ENCODE assay signal across 15 mouse cellular contexts in the genomic region with DNA sequence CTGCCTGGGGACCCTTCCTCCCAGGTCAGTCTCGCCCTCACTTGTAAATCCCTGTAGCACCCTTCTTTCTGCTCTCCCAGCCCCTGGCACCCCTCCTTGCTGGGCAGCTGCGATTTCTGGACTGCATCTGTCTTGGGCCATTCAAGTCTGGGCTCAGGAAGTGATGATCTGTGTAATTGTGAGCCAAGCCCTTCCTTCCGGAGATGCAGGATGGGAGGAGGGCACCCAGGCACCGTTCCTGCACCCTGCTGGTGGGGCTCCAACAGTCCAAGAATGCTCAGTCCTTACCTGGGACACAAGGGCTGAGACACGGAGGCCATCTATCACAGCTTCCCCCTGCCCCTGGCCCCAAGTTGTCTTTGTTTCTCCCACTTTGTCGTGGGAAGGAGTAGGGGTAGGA. TPM values are rescaled to one million over a fixed set of nuclear protein-coding genes. Genes with fewer than 3 reads are reported as not detected.
DNase-seq lines count a peak whose midpoint lies in the region; ATAC-seq and TF ChIP-seq lines count a peak whose summit lies in the region.
"Had no signal": no experiment of that assay in that cellular context is flagged by ENCODE, and none has a peak within 500 bp of the region (broad histone marks: within the 10 kb centered on the region; RNA-seq: fewer than 3 reads in every experiment).

No protein-coding gene starts in this region.

- intact Hi-C loops in heart, postnatal 10 days (cut with DNase I): no loop called here

- TF ChIP-seq EP300 in liver, postnatal 0 days (IDR thresholded peaks at IDR 0.05; ENCODE audit: low read depth): no peak

- no peak for TF ChIP-seq CTCF in liver, postnatal 0 days (IDR thresholded peaks at IDR 0.05; ENCODE audit: low read depth)

- H3K9ac ChIP-seq in heart, embryonic 12.5 days: no peak overlapping the region
- no peak overlapping the region for H3K9ac ChIP-seq in liver, postnatal 0 days (replicated peaks)
- no peak overlapping the region for H3K9ac ChIP-seq in liver, embryonic 12.5 days
- H3K9ac ChIP-seq: limb, embryonic 15.5 days; neural tube, embryonic 12.5 days had no signal

- no peak for DNase-seq in heart, postnatal 10 days
- peak; percentile 15 for DNase-seq in liver, postnatal 0 days
- DNase-seq in cerebellum, postnatal 25 days: peak; percentile 74 to 78
- no peak for DNase-seq in frontal cortex, postnatal 25 days (ENCODE audit: low spot score in 2 of 2)

- H3K4me3 ChIP-seq in heart, embryonic 12.5 days: no peak overlapping the region
- no peak overlapping the region for H3K4me3 ChIP-seq in liver, postnatal 0 days (ENCODE audit: low read depth, low read length)
- H3K4me3 ChIP-seq in liver, embryonic 12.5 days: no peak overlapping the region
- H3K4me3 ChIP-seq: forebrain, embryonic 10.5 days; limb, embryonic 15.5 days; neural tube, embryonic 12.5 days had no signal

- 0 out of 2 replicates have a peak, but pooled peaks cover under 1% of the 10 kb centered on the region for H3K36me3 ChIP-seq in heart, embryonic 12.5 days
- H3K36me3 ChIP-seq in liver, postnatal 0 days (replicated peaks; ENCODE audit: insufficient read depth, low read length): 0 out of 2 replicates have a peak, but pooled peaks cover under 1% of the 10 kb centered on the region
- peaks cover 5% of the 10 kb centered on the region for H3K36me3 ChIP-seq in liver, embryonic 12.5 days
- H3K36me3 ChIP-seq: forebrain, embryonic 10.5 days; limb, embryonic 15.5 days had no signal

- H3K9me3 ChIP-seq in heart, embryonic 12.5 days (replicated peaks): no peaks in the 10 kb centered on the region
- H3K9me3 ChIP-seq in liver, postnatal 0 days (ENCODE audit: low read length): no peaks in the 10 kb centered on the region
- H3K9me3 ChIP-seq in liver, embryonic 12.5 days (replicated peaks): no peaks in the 10 kb centered on the region
- H3K9me3 ChIP-seq: forebrain, embryonic 10.5 days; limb, embryonic 15.5 days; neural tube, embryonic 12.5 days had no signal

- no peak overlapping the region for H3K27ac ChIP-seq in heart, embryonic 12.5 days (ENCODE audit: poor library complexity, severe bottlenecking)
- no peak overlapping the region for H3K27ac ChIP-seq in liver, postnatal 0 days (ENCODE audit: low read depth)
- no peak overlapping the region for H3K27ac ChIP-seq in liver, embryonic 12.5 days
- H3K27ac ChIP-seq: forebrain, embryonic 10.5 days; limb, embryonic 15.5 days; macrophage; neural tube, embryonic 12.5 days had no signal

- peaks cover 37% of the 10 kb centered on the region for H3K4me1 ChIP-seq in heart, embryonic 12.5 days (replicated peaks)
- H3K4me1 ChIP-seq in liver, postnatal 0 days (ENCODE audit: insufficient read depth): peaks cover 3% of the 10 kb centered on the region
- H3K4me1 ChIP-seq in liver, embryonic 12.5 days: peaks cover 51% of the 10 kb centered on the region

- 49% methylated on average over 6 of the region's 6 CpGs for WGBS in heart, embryonic 12.5 days
- WGBS in liver, postnatal 0 days (ENCODE audit: insufficient replicate concordance): 53% methylated on average over 6 of the region's 6 CpGs
- 46% methylated on average over 6 of the region's 6 CpGs for WGBS in liver, embryonic 12.5 days (ENCODE audit: insufficient replicate concordance)

- H3K27me3 ChIP-seq in heart, embryonic 12.5 days (replicated peaks): peaks cover 13% of the 10 kb centered on the region; the same call in 1 of the 2 replicates
- H3K27me3 ChIP-seq in liver, postnatal 0 days (ENCODE audit: insufficient read depth, low read length): peaks cover 36% of the 10 kb centered on the region
- peaks cover 77% of the 10 kb centered on the region for H3K27me3 ChIP-seq in liver, embryonic 12.5 days (replicated peaks)

- ATAC-seq in heart, embryonic 12.5 days (ENCODE audit: insufficient number of reproducible peaks, low FRiP score): no peak
- no peak for ATAC-seq in liver, postnatal 0 days
- ATAC-seq in liver, embryonic 12.5 days: no peak
- peak; percentile 33 for ATAC-seq in megakaryocyte, adult 5-6 weeks (ENCODE audit: poor library complexity, severe bottlenecking)
- ATAC-seq: midbrain, embryonic 16.5 days had no signal

- H3K4me2 ChIP-seq in heart, embryonic 12.5 days: peak overlapping the region; percentile 92
- H3K4me2 ChIP-seq in liver, postnatal 0 days (ENCODE audit: low read depth, low read length): 0 out of 2 replicates have a peak overlapping the region, but pooled peaks have one; percentile 13
- H3K4me2 ChIP-seq in liver, embryonic 12.5 days: no peak overlapping the region
- H3K4me2 ChIP-seq: limb, embryonic 15.5 days; neural tube, embryonic 12.5 days had no signal

RNA-seq across cellular contexts. Expression of gene Ifitm10, which starts 3.7 kb away (rescaled TPM):
- 5.4 and 7.4 TPM in 2 replicates for polyA plus RNA-seq in heart, embryonic 12.5 days (2016; fragmentation: Nextera tagmentation; extraction: Ambion mirVana)
- 1 to 10 TPM; 1.0 to 1.1 TPM for total RNA-seq in heart, postnatal 10 days (2021)
- 2.1 and 2.2 TPM in 2 replicates for polyA plus RNA-seq in liver, postnatal 0 days (2015; fragmentation: Nextera tagmentation; extraction: Ambion mirVana)
- polyA plus RNA-seq in liver, embryonic 12.5 days (2016; fragmentation: Nextera tagmentation; extraction: Ambion mirVana): 1.5 and 2.5 TPM in 2 replicates
- 2.1 and 3.6 TPM in 2 replicates for total RNA-seq in megakaryocyte, adult 5-6 weeks (2015)
- total RNA-seq in megakaryocyte, adult 5-6 weeks (2017): 0.48 and 1.4 TPM in 2 replicates
- polyA plus RNA-seq: macrophage; testis, adult 2 months had no signal

RNA-seq across cellular contexts. Expression of gene Gm49369, which starts 12.6 kb away (rescaled TPM):
- polyA plus RNA-seq in heart, embryonic 12.5 days (2016; fragmentation: Nextera tagmentation; extraction: Ambion mirVana): 3.0 TPM in 1 of 2 replicates, not detected in the other
- 1 to 10 TPM; 1.7 to 5.1 TPM for total RNA-seq in heart, postnatal 10 days (2021)
- not detected in 2 replicates for polyA plus RNA-seq in liver, postnatal 0 days (2015; fragmentation: Nextera tagmentation; extraction: Ambion mirVana)
- 1.4 TPM in 1 of 2 replicates, not detected in the other for polyA plus RNA-seq in liver, embryonic 12.5 days (2016; fragmentation: Nextera tagmentation; extraction: Ambion mirVana)
- not detected in 2 replicates for total RNA-seq in megakaryocyte, adult 5-6 weeks (2015)
- total RNA-seq in megakaryocyte, adult 5-6 weeks (2017): 24.9 and 36.8 TPM in 2 replicates
- polyA plus RNA-seq: embryonic facial prominence, embryonic 11.5 days; forebrain, embryonic 10.5 days; large intestine, adult 2 months; limb, embryonic 15.5 days; testis, adult 2 months had no signal

RNA-seq across cellular contexts. Expression of gene Ctsd, which starts 18.0 kb away (rescaled TPM):
- 431 and 436 TPM in 2 replicates for polyA plus RNA-seq in heart, embryonic 12.5 days (2016; fragmentation: Nextera tagmentation; extraction: Ambion mirVana)
- total RNA-seq in heart, postnatal 10 days (2021): 100 to 1,000 TPM; 501 to 525 TPM
- polyA plus RNA-seq in liver, postnatal 0 days (2015; fragmentation: Nextera tagmentation; extraction: Ambion mirVana): 311 and 324 TPM in 2 replicates
- polyA plus RNA-seq in liver, embryonic 12.5 days (2016; fragmentation: Nextera tagmentation; extraction: Ambion mirVana): 289 and 295 TPM in 2 replicates
- total RNA-seq in megakaryocyte, adult 5-6 weeks (2015): 193 and 197 TPM in 2 replicates
- total RNA-seq in megakaryocyte, adult 5-6 weeks (2017): 218 and 236 TPM in 2 replicates

Comparison
In these comparisons a context has a peak if more than half of its experiments do, and no peak if none do; other contexts are left out.
1. DNase-seq: peak in liver, postnatal 0 days (single experiment) and cerebellum, postnatal 25 days (2 of 2); none in heart, postnatal 10 days (0 of 2) and frontal cortex, postnatal 25 days (0 of 2).